Mouse (Mus musculus) urinary bladder, postnatal 4 days (tissue): Measurements from ENCODE around the gene Gm3460.
"Not testable (repeated sequence)": the region's sequence is repeated elsewhere in the genome, so short reads cannot be mapped to it uniquely, and the experiment has no call there.

Experiments
- DNase-seq, 2 experiments: peaks; one replicate each; pipeline ENCODE4 v3.0.0; 2021 to 2022; ENCODE audit warnings: low spot score in 2 of 2

Gm3460 gene

GRCm38 (mm10) chr14:6622318-6622717 is at the start of gene Gm3460:
Gm3460 (minus strand) TSS chr14:6622418.
- not testable (repeated sequence) for DNase-seq

- DNase-seq = peak in 1 of 2 experiments; percentile 59
Measured at GRCm38 (mm10) chr14:6606436-6606835, 15.8 kb downstream of the Gm3460 start.

- peak; percentile 19 to 53 for DNase-seq
Measured at GRCm38 (mm10) chr14:6605004-6605403, 17.2 kb downstream of the Gm3460 start.

GRCm38 (mm10) chr14:6604551-6604950 is 17.7 kb downstream of the Gm3460 start:
- not testable (repeated sequence) for DNase-seq

GRCm38 (mm10) chr14:6590513-6590912 is 31.7 kb downstream of the Gm3460 start, which contains the start of gene Gm3629:
Gm3629 (minus strand) TSS chr14:6590613.
- not testable (repeated sequence) for DNase-seq
